Mouse (Mus musculus): ENCODE measurements around the gene Cyp1a2. TPM values are rescaled to one million over a fixed set of nuclear protein-coding genes. Genes with fewer than 3 reads are reported as not detected.
A peak's percentile ranks its signal among the peaks of the same experiment; 100 is the strongest.

Cyp1a2 gene
- total RNA-seq, 1 experiment = 0.67 TPM

- H3K4me3 ChIP-seq (ENCODE audit: insufficient read depth in 1 of 2, low read depth in 1 of 2, low read length in 2 of 2, poor library complexity in 1 of 2, severe bottlenecking in 1 of 2) = peak overlapping the region in 1 of 2 experiments; percentile 38; a peak in 2 of 4 replicates
- no peak overlapping the region for H3K27ac ChIP-seq (ENCODE audit: insufficient read depth, low read depth, low read length, poor library complexity, severe bottlenecking)
- H3K36me3 ChIP-seq (ENCODE audit: control insufficient read depth, insufficient read depth, low read length, poor library complexity, severe bottlenecking) = no peaks in the 10 kb centered on the region
- in situ Hi-C loops (cut with MboI; ENCODE audit: low sequenced_read_pairs in 2 of 2, unreplicated experiment in 2 of 2) = no loop called here
- DNase-seq (ENCODE audit: low read depth, low spot score) = peak; percentile 97
- peaks cover 2 to 9% of the 10 kb centered on the region in 2 experiments; a peak in 1 of 4 replicates for H3K4me1 ChIP-seq (ENCODE audit: control insufficient read depth in 2 of 2, insufficient read depth in 2 of 2, low read length in 2 of 2, poor library complexity in 1 of 2)
- H3K9me3 ChIP-seq (ENCODE audit: control insufficient read depth, insufficient read depth, low read depth, low read length) = no peaks in the 10 kb centered on the region
- peak overlapping the region; percentile 29; the same call in 1 of the 2 replicates for H3K9ac ChIP-seq (ENCODE audit: insufficient read depth, low read depth, low read length, poor library complexity, severe bottlenecking)
- TF ChIP-seq HCFC1 (IDR thresholded peaks at IDR 0.05; ENCODE audit: borderline replicate concordance, insufficient read depth, low read length) = no peak
- TF ChIP-seq ZC3H11A (IDR thresholded peaks at IDR 0.05; ENCODE audit: borderline replicate concordance, low read depth, low read length) = peak; percentile 85
- TF ChIP-seq ZNF384 (IDR thresholded peaks at IDR 0.05; ENCODE audit: low read depth, low read length) = 0 out of 2 replicates have a peak, but pooled peaks have one; percentile 19
- no peak for TF ChIP-seq MAFK (IDR thresholded peaks at IDR 0.05; ENCODE audit: insufficient read depth, low read depth, low read length)
Measured at GRCm38 (mm10) chr9:57655749-57656148, 27.8 kb downstream of the Cyp1a2 start.

DNA sequence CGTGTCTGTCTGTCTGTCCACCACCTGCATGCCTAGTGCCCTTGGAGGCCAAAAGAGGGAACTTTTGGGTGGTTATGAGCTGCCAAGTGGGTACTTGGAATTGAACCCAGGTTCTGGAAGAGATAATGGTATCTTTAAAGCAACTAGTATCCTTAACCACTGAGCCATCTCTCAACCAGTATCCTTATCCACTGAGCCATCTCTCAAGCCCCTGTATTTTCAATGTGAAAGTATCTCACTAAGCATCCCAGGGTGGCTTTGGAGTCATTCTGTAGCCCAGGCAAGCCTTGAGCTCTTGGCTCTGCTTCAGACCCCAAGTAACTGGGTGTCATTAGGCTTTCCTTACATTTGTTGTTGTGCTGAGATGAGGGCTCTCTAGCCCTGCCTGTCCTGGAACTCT, 28.5 kb downstream of the Cyp1a2 start:
- in situ Hi-C loops (cut with MboI; ENCODE audit: low sequenced_read_pairs in 2 of 2, unreplicated experiment in 2 of 2) = no loop called here
- H3K9me3 ChIP-seq (ENCODE audit: control insufficient read depth, insufficient read depth, low read depth, low read length) = no peaks in the 10 kb centered on the region
- H3K36me3 ChIP-seq (ENCODE audit: control insufficient read depth, insufficient read depth, low read length, poor library complexity, severe bottlenecking) = no peaks in the 10 kb centered on the region
- TF ChIP-seq MAFK (IDR thresholded peaks at IDR 0.05; ENCODE audit: insufficient read depth, low read depth, low read length) (no peak), CHD2 (IDR thresholded peaks at IDR 0.05; ENCODE audit: low read depth, low read length) (no peak), ZC3H11A (IDR thresholded peaks at IDR 0.05; ENCODE audit: borderline replicate concordance, low read depth, low read length) (no peak), HCFC1 (IDR thresholded peaks at IDR 0.05; ENCODE audit: borderline replicate concordance, insufficient read depth, low read length) (no peak)
- H3K4me1 ChIP-seq (ENCODE audit: control insufficient read depth in 2 of 2, insufficient read depth in 2 of 2, low read length in 2 of 2, poor library complexity in 1 of 2) = peaks cover 2 to 9% of the 10 kb centered on the region in 2 experiments; a peak in 1 of 4 replicates
- no peak overlapping the region for H3K9ac ChIP-seq (ENCODE audit: insufficient read depth, low read depth, low read length, poor library complexity, severe bottlenecking)
- DNase-seq (ENCODE audit: low read depth, low spot score) = no peak
- H3K27ac ChIP-seq (ENCODE audit: insufficient read depth, low read depth, low read length, poor library complexity, severe bottlenecking) = no peak overlapping the region
- no peak overlapping the region for H3K4me3 ChIP-seq (ENCODE audit: insufficient read depth in 1 of 2, low read depth in 1 of 2, low read length in 2 of 2, poor library complexity in 1 of 2, severe bottlenecking in 1 of 2)

- Histone ChIP-seq H3K4me1 (ENCODE audit: control insufficient read depth in 2 of 2, insufficient read depth in 2 of 2, low read length in 2 of 2, poor library complexity in 1 of 2) (peaks cover 2 to 9% of the 10 kb centered on the region in 2 experiments; a peak in 1 of 4 replicates), H3K9ac (ENCODE audit: insufficient read depth, low read depth, low read length, poor library complexity, severe bottlenecking) (peak within 1 kb of the TSS; percentile 34), H3K27ac (ENCODE audit: insufficient read depth, low read depth, low read length, poor library complexity, severe bottlenecking) (no peak within 1 kb of the TSS), H3K4me3 (ENCODE audit: insufficient read depth in 1 of 2, low read depth in 1 of 2, low read length in 2 of 2, poor library complexity in 1 of 2, severe bottlenecking in 1 of 2) (peak within 1 kb of the TSS; percentile 14 to 49; a peak in 3 of 4 replicates), H3K36me3 (ENCODE audit: control insufficient read depth, insufficient read depth, low read length, poor library complexity, severe bottlenecking) (no peaks in the 10 kb centered on the region), H3K9me3 (ENCODE audit: control insufficient read depth, insufficient read depth, low read depth, low read length) (no peaks in the 10 kb centered on the region)
- in situ Hi-C loops (cut with MboI; ENCODE audit: low sequenced_read_pairs in 2 of 2, unreplicated experiment in 2 of 2) = no loop called here
- TF ChIP-seq MAFK (IDR thresholded peaks at IDR 0.05; ENCODE audit: insufficient read depth, low read depth, low read length) = no peak
- TF ChIP-seq ZC3H11A (IDR thresholded peaks at IDR 0.05; ENCODE audit: borderline replicate concordance, low read depth, low read length) = no peak
- TF ChIP-seq ZNF384 (IDR thresholded peaks at IDR 0.05; ENCODE audit: low read depth, low read length) = no peak
- TF ChIP-seq HCFC1 (IDR thresholded peaks at IDR 0.05; ENCODE audit: borderline replicate concordance, insufficient read depth, low read length) = no peak
- TF ChIP-seq CHD2 (IDR thresholded peaks at IDR 0.05; ENCODE audit: low read depth, low read length) = no peak
- no peak for DNase-seq (ENCODE audit: low read depth, low spot score)
Measured at GRCm38 (mm10) chr9:57653283-57653682, 30.2 kb downstream of the Cyp1a2 start, which contains the start of gene Csk. Gene Csk (minus strand): TSS chr9:57653631.

GRCm38 (mm10) chr9:57652855-57653254, 30.6 kb downstream of the Cyp1a2 start:
- no peak overlapping the region for H3K9ac ChIP-seq (ENCODE audit: insufficient read depth, low read depth, low read length, poor library complexity, severe bottlenecking)
- H3K9me3 ChIP-seq (ENCODE audit: control insufficient read depth, insufficient read depth, low read depth, low read length) = no peaks in the 10 kb centered on the region
- 0 out of 4 replicates have a peak overlapping the region, but pooled peaks of 1 of the 2 experiments have one; percentile 14 for H3K4me3 ChIP-seq (ENCODE audit: insufficient read depth in 1 of 2, low read depth in 1 of 2, low read length in 2 of 2, poor library complexity in 1 of 2, severe bottlenecking in 1 of 2)
- H3K4me1 ChIP-seq (ENCODE audit: control insufficient read depth in 2 of 2, insufficient read depth in 2 of 2, low read length in 2 of 2, poor library complexity in 1 of 2) = peaks cover 2 to 9% of the 10 kb centered on the region in 2 experiments; a peak in 1 of 4 replicates
- no peak for DNase-seq (ENCODE audit: low read depth, low spot score)
- no peaks in the 10 kb centered on the region for H3K36me3 ChIP-seq (ENCODE audit: control insufficient read depth, insufficient read depth, low read length, poor library complexity, severe bottlenecking)
- H3K27ac ChIP-seq (ENCODE audit: insufficient read depth, low read depth, low read length, poor library complexity, severe bottlenecking) = no peak overlapping the region
- no peak for TF ChIP-seq ZNF384 (IDR thresholded peaks at IDR 0.05; ENCODE audit: low read depth, low read length)
- no peak for TF ChIP-seq CHD2 (IDR thresholded peaks at IDR 0.05; ENCODE audit: low read depth, low read length)
- in situ Hi-C loops (cut with MboI; ENCODE audit: low sequenced_read_pairs in 2 of 2, unreplicated experiment in 2 of 2) = no loop called here

GRCm38 (mm10) chr9:57652351-57652750, 31.2 kb downstream of the Cyp1a2 start:
- no peak overlapping the region for H3K9ac ChIP-seq (ENCODE audit: insufficient read depth, low read depth, low read length, poor library complexity, severe bottlenecking)
- no peak for TF ChIP-seq MAFK (IDR thresholded peaks at IDR 0.05; ENCODE audit: insufficient read depth, low read depth, low read length)
- TF ChIP-seq ZC3H11A (IDR thresholded peaks at IDR 0.05; ENCODE audit: borderline replicate concordance, low read depth, low read length) = no peak
- no peak for TF ChIP-seq CHD2 (IDR thresholded peaks at IDR 0.05; ENCODE audit: low read depth, low read length)
- in situ Hi-C loops (cut with MboI; ENCODE audit: low sequenced_read_pairs in 2 of 2, unreplicated experiment in 2 of 2) = no loop called here
- peaks cover 2 to 9% of the 10 kb centered on the region in 2 experiments; a peak in 1 of 4 replicates for H3K4me1 ChIP-seq (ENCODE audit: control insufficient read depth in 2 of 2, insufficient read depth in 2 of 2, low read length in 2 of 2, poor library complexity in 1 of 2)
- no peak overlapping the region for H3K27ac ChIP-seq (ENCODE audit: insufficient read depth, low read depth, low read length, poor library complexity, severe bottlenecking)
- DNase-seq (ENCODE audit: low read depth, low spot score) = no peak
- no peak overlapping the region for H3K4me3 ChIP-seq (ENCODE audit: insufficient read depth in 1 of 2, low read depth in 1 of 2, low read length in 2 of 2, poor library complexity in 1 of 2, severe bottlenecking in 1 of 2)
- no peaks in the 10 kb centered on the region for H3K36me3 ChIP-seq (ENCODE audit: control insufficient read depth, insufficient read depth, low read length, poor library complexity, severe bottlenecking)
- H3K9me3 ChIP-seq (ENCODE audit: control insufficient read depth, insufficient read depth, low read depth, low read length) = no peaks in the 10 kb centered on the region
